Mouse (Mus musculus) retina, embryonic 14.5 days (tissue): ENCODE measurements around the gene Snd1.

Experiments
- DNase-seq: peaks from one replicate; pipeline ENCODE4 v3.0.0-alpha.2; 2015; ENCODE audit warnings: low spot score

The Snd1 gene

GRCm38 (mm10) chr6:28706108-28706975 is 231.4 kb downstream of the Snd1 start:
- DNase-seq = no peak

GRCm38 (mm10) chr6:28706976-28707592 is 232.1 kb downstream of the Snd1 start:
- DNase-seq = no peak

GRCm38 (mm10) chr6:28710035-28710434 is 235.1 kb downstream of the Snd1 start:
- DNase-seq = no peak

- no peak for DNase-seq
Observed at GRCm38 (mm10) chr6:28717203-28717844, 242.4 kb downstream of the Snd1 start.

GRCm38 (mm10) chr6:28717845-28718237 is 242.9 kb downstream of the Snd1 start:
- DNase-seq = no peak

- no peak for DNase-seq
Observed at GRCm38 (mm10) chr6:28720391-28721171, 245.6 kb downstream of the Snd1 start.

GRCm38 (mm10) chr6:28723059-28723458 is 248.1 kb downstream of the Snd1 start:
- no peak for DNase-seq

- no peak for DNase-seq
Observed at GRCm38 (mm10) chr6:28724776-28725175, 249.8 kb downstream of the Snd1 start.

GRCm38 (mm10) chr6:28729236-28729635 is 254.3 kb downstream of the Snd1 start:
- DNase-seq = peak; percentile 60

- no peak for DNase-seq
Observed at GRCm38 (mm10) chr6:28729649-28730048, 254.7 kb downstream of the Snd1 start.

GRCm38 (mm10) chr6:28731246-28731645 is 256.3 kb downstream of the Snd1 start:
- no peak for DNase-seq

GRCm38 (mm10) chr6:28733884-28734647 is 259.1 kb downstream of the Snd1 start:
- no peak for DNase-seq

GRCm38 (mm10) chr6:28735116-28735515 is 260.2 kb downstream of the Snd1 start:
- no peak for DNase-seq

- no peak for DNase-seq
Observed at GRCm38 (mm10) chr6:28736665-28737064, 261.7 kb downstream of the Snd1 start.

GRCm38 (mm10) chr6:28737601-28738000 is 262.7 kb downstream of the Snd1 start:
- DNase-seq = no peak

- no peak for DNase-seq
Observed at GRCm38 (mm10) chr6:28743586-28743985, 268.6 kb downstream of the Snd1 start.

GRCm38 (mm10) chr6:28745864-28746263 is 270.9 kb downstream of the Snd1 start:
- DNase-seq = no peak

GRCm38 (mm10) chr6:28747025-28747424 is 272.1 kb downstream of the Snd1 start:
- DNase-seq = no peak

- no peak for DNase-seq
Observed at GRCm38 (mm10) chr6:28747931-28748670, 273.2 kb downstream of the Snd1 start.

GRCm38 (mm10) chr6:28749224-28749623 is 274.3 kb downstream of the Snd1 start:
- no peak for DNase-seq

GRCm38 (mm10) chr6:28751186-28751585 is 276.2 kb downstream of the Snd1 start:
- DNase-seq = no peak
